Mouse (Mus musculus): ENCODE measurements around the gene P2rx4.

P2rx4 gene

GRCm38 (mm10) chr5:122707276-122708181 is at the start of gene P2rx4:
TSS of gene P2rx4 (plus strand) at chr5:122707544.
- peak; percentile 79 to 84 for DNase-seq

DNA sequence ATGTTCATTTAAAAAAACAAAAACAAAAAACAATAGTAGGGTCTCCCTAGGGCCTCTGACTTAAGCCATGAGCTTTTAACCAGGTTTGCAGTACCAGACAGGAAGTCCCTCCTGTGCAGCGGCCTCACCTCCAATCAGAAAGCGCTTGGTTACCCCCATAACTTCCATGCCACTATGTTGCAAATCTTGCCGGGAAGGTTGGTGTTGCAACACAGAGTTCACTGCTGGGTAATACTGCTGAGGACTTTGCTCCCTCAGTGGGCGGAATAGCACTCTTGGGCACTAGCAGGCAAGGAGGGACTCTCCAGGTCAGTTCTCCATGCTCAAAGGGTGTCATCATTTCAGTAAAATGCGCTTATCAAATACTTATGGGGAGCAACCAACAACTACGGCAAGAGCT is 44.8 kb upstream of the P2rx4 start:
- no peak for DNase-seq

GRCm38 (mm10) chr5:122665036-122665435 is 42.3 kb upstream of the P2rx4 start:
- no peak for DNase-seq

DNA sequence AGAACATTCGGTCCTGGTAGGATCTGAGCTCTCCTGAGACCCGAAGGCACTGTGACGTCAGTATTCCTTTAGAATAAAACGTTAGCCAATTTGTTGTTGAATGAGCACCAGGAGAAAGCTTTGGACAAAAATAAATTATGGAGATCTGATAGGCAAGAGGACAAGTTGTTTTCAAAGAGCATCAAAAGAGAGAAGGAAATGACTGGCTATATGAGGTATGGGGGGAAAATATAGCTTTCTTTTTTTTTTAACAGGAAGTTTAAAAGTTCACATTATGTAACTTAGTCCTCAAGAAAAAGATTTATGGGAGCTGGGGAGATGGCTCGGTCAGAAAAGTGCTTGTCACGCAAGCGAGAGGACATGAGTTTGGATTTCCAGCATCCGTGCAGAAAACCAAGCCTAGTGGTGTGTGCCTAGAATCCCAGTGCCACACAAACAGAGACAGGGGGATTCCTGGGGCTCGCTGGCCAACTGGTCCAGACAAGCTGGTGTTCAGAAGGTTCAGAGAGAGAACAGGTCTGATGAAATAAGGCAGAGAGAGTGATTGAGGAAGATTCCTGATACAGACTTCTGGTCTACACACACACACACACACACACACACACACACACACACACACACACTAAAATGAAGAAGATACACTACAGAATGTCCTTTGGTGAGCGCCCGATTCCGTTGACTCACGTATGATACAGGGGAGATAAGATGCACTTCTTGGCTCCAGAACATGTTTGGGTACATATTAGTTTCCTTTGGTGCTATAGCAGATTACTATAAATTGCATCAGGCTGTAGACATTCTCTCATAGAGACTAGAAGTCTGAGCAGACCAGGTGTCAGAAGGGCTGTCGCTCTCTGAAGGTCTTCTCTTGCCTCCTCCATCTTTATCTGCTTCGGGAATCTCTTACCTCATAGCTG is 38.1 kb upstream of the P2rx4 start:
- DNase-seq, result no peak

DNA sequence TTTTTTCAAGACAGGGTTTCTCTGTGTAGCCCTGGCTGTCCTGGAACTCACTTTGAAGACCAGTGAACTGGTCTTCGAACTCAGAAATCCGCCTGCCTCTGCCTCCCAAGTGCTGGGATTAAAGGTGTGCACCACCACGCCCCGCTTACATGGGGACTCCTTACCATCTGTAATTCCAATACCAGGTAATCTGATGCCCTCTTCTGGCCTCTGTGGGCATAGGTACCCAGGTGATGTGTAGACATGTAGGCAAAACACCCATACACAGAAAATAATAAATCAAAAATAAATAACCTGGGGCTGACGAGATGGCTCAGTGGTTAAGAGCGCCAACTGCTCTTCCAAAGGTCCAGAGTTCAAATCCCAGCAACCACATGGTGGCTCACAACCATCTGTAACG is 35.7 kb upstream of the P2rx4 start:
- peak in 1 of 2 experiments; percentile 24 for DNase-seq

DNA sequence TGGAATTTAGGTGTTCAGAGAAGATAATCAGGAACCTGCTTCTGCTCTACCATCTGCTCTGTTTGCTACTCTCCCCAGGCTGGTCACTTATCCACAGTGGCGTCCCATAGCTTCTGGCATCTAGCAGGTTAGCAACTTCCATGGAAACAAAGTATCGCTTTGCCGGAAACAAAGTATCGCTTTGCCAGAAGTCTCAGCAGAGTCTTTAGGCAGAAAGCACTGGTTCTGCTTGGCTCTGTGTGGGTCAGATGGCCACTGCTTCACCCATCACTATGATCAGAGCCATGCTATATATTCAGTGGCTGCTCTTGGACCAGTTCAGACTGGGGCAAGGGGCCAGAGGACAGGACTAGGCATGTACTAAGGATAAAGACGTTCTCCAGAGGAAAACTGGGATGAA is 35.0 kb upstream of the P2rx4 start:
- DNase-seq, result no peak

GRCm38 (mm10) chr5:122676002-122676401 is 31.3 kb upstream of the P2rx4 start:
- DNase-seq, result no peak

DNA sequence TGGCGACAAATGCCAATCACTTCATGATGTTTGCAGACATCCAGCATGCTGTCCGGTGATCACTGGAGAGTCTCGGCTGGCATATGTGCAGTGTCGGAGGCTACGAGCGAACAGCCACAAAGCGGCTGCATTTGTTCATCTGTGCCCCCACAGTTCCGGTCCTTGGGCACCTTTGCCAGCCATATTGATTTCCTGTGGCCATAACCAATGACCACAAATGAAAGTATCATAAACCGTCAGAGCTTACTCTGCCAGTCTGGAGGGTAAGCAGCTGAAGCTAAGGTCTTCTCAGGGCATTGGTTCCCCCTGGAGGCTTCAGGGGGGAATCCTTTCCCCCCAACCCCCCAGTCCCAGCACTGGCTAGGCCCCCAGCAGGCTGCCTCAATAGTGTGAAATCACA is 29.4 kb upstream of the P2rx4 start:
- no peak for DNase-seq

DNA sequence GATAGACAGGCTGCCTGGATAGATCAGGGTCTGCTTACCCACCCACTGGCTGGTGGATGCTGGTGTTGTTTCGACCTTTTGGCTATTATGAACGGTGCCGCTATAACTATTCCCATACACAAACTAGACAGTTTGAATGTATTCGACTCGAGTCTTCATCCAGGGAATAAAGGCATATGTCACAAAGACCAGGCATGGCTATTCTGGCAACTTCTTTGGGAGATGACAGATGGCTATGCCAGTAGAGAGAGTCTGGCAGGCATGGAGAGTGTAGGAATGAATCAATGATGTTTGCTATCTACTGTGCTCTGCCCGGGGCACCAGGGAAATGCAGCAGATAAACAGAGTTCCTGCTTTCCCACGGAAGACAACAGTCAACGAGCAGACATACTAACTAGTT is 27.5 kb upstream of the P2rx4 start:
- DNase-seq, result no peak

DNA sequence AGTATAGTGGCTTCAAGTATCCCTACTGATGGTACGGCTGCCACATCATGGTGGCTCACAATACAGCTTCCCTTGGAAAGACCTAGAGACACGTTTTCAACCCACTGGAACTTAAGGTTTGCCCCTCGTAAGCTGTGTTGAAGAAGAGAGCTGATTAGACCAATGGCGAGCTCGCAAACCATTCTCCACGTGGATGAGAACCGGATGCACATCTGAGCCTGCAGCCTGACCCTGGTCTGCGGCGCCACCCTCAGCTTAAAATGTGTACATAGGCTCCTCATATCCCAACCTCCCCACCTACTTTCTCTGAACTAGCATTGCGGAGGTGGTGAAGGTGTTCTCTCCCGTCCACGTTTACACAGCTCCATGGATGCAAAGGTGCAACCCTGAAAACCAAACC is 26.1 kb upstream of the P2rx4 start:
- no peak for DNase-seq

DNA sequence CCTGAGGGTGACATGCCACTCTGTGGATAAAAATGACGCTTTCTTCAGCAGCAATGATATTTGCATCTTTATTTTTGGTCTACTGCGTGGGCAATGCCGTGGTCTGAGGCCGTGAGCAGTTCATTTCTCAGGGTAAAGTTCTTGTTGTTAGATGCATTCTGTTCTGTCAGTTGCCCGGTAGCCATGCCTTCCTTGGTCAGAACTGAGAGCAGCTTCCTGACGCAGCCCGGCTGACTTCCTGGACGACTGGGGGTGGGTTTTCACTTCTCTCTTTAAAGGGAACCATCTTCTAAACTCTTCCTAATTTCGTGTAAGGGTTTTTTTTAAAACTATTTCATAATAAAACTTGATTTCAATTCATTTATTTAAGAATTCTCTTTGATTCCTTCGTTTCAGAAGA is 23.4 kb upstream of the P2rx4 start:
- no peak for DNase-seq

DNA sequence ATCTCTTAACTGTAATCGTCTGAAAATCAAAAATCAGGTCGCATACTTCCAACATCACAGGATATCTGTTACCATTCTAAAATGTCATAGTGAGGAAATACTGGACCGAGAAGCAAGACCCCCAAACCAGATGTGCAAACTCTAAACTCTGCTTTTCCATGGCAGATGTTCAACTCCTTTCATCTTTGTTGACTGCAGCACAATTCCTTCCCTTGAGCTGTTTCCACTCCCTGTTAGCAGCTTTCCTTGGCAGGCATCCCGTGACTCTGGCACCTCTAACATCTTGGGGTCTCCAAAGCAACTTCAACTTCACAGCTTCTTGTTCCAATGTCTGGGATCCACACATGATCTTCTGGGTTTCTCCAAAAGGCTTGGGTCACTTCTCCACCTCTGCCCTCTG is 20.0 kb upstream of the P2rx4 start:
- DNase-seq, result no peak

- no peak for DNase-seq
Observed at GRCm38 (mm10) chr5:122689153-122689552, 18.2 kb upstream of the P2rx4 start.

GRCm38 (mm10) chr5:122690486-122690885 is 16.9 kb upstream of the P2rx4 start:
- no peak for DNase-seq

- DNase-seq, result no peak
Observed at GRCm38 (mm10) chr5:122693431-122694207, 13.7 kb upstream of the P2rx4 start.

- no peak for DNase-seq
Observed at GRCm38 (mm10) chr5:122695516-122695915, 11.8 kb upstream of the P2rx4 start.

- DNase-seq, result peak in 1 of 2 experiments; percentile 34
Observed at GRCm38 (mm10) chr5:122698041-122698700, 9.2 kb upstream of the P2rx4 start.

GRCm38 (mm10) chr5:122698701-122699060 is 8.7 kb upstream of the P2rx4 start:
- no peak for DNase-seq

- no peak for DNase-seq
Observed at GRCm38 (mm10) chr5:122700109-122700836, 7.1 kb upstream of the P2rx4 start.

GRCm38 (mm10) chr5:122700837-122701212 is 6.5 kb upstream of the P2rx4 start:
- DNase-seq, result no peak

DNA sequence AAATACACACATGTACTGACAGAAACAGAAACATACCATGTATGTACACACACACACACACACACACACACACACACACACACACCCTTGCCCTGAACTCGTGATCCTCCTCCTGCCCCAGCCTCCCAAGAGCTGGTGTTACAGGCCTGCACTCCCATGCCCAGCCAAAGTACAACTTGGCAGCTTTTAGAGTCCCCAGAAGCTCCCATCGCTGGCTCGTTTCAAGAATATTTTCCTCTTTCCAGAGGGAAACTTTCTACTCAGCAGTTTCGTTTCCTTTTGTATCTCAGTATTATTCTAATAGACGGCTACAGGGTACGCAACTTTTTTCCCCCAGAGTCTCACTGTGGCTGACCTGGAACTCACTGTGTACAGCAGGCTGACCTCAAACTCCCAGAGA is 5.2 kb upstream of the P2rx4 start:
- DNase-seq, result no peak

DNA sequence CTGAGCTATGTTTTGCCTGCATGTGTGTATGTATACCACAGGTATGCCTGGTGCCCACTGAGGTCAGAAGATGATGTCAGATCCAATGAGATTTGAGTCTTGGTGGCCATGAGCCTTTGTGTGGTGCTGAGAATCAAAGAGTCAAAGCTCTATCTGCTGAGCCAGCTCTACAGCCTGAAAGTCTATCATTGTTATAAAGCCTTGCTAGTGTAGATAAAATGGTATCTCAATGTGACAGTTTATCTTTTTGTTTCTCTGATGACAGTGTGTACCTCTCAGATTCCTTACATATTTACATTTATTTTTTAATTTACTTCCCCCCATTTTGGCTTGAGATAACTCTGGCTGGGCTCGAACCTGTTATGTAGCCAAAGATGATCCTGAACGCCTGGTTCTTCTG is 3.8 kb upstream of the P2rx4 start:
- DNase-seq, result no peak
